Mouse (Mus musculus): ENCODE measurements around the gene Mzf1. TPM values are rescaled to one million over a fixed set of nuclear protein-coding genes. Genes with fewer than 3 reads are reported as not detected.

Mzf1 gene
- polyA plus RNA-seq, 1 experiment from 2014 or later = 2.5 TPM

DNA sequence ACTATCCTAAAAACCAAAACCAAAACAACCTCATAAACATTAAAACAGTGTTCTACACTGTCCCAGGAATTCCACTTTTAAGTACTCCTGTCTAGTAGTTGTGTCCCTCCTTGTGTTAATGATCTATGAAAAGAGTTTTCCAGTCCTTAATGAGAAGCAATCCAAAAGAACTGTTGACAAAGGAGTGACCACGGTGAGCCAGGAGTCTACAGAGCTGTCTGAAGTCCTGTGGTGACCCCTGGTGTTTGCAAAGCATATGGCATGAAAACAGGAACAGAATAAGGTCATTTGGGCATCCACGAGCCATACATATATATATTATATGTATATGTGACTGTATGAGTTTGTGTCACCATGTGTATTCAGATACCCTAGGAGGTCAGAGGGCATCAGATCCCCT is 8.5 kb downstream of the Mzf1 start:
- peak; percentile 52; the same call in 1 of the 2 replicates for ATAC-seq (ENCODE audit: insufficient read depth, low FRiP score)
- H3K27me3 ChIP-seq (ENCODE audit: control insufficient read depth, insufficient read depth, low read length) = peaks cover 30% of the 10 kb centered on the region
- no peak overlapping the region for H3K27ac ChIP-seq (ENCODE audit: low read length)
- H3K4me3 ChIP-seq (replicated peaks; ENCODE audit: low read length) = no peak overlapping the region
- no peaks in the 10 kb centered on the region for H3K36me3 ChIP-seq (ENCODE audit: control insufficient read depth, insufficient read depth, low read length)
- peaks cover 11% of the 10 kb centered on the region; the same call in 1 of the 2 replicates for H3K9me3 ChIP-seq (replicated peaks; ENCODE audit: control insufficient read depth, low read length)
- no peak overlapping the region for H3K4me2 ChIP-seq (ENCODE audit: low read depth, low read length)
- no peak overlapping the region for H3K9ac ChIP-seq (ENCODE audit: low read length)
- peaks cover 9% of the 10 kb centered on the region; the same call in 1 of the 2 replicates for H3K4me1 ChIP-seq (ENCODE audit: control insufficient read depth, insufficient read depth, low read length)
- WGBS = 3% methylated on average over 2 of the region's 2 CpGs

DNA sequence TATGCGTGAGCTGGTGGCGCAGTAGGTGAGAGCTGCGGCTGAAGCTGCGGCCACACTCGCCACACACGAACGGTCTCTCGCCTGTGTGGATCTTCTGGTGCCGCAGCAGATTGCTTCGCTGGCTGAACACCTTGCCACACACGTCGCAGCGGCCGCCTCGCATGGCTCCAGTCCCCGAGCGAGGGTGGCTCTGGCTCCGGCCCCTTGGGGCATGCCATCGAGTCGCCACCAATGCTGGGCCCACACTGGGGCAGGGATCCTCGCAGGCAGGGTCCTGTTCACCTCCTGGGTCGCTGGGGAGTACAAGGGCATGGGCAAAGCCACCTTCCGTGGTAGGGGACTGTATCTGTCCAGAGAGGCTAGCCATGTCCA is 10.3 kb downstream of the Mzf1 start:
- peak overlapping the region; percentile 97 for H3K4me2 ChIP-seq (ENCODE audit: low read depth, low read length)
- H3K4me3 ChIP-seq (replicated peaks; ENCODE audit: low read length) = peak overlapping the region; percentile 53
- H3K9me3 ChIP-seq (replicated peaks; ENCODE audit: control insufficient read depth, low read length) = peaks cover 11% of the 10 kb centered on the region; the same call in 1 of the 2 replicates
- peak; percentile 8; the same call in 1 of the 2 replicates for ATAC-seq (ENCODE audit: insufficient read depth, low FRiP score)
- H3K9ac ChIP-seq (ENCODE audit: low read length) = peak overlapping the region; percentile 71
- H3K27me3 ChIP-seq (ENCODE audit: control insufficient read depth, insufficient read depth, low read length) = peaks cover 30% of the 10 kb centered on the region
- 3% methylated on average over 23 of the region's 23 CpGs for WGBS
- no peak overlapping the region for H3K27ac ChIP-seq (ENCODE audit: low read length)
- H3K36me3 ChIP-seq (ENCODE audit: control insufficient read depth, insufficient read depth, low read length) = no peaks in the 10 kb centered on the region
- H3K4me1 ChIP-seq (ENCODE audit: control insufficient read depth, insufficient read depth, low read length) = peaks cover 11% of the 10 kb centered on the region

DNA sequence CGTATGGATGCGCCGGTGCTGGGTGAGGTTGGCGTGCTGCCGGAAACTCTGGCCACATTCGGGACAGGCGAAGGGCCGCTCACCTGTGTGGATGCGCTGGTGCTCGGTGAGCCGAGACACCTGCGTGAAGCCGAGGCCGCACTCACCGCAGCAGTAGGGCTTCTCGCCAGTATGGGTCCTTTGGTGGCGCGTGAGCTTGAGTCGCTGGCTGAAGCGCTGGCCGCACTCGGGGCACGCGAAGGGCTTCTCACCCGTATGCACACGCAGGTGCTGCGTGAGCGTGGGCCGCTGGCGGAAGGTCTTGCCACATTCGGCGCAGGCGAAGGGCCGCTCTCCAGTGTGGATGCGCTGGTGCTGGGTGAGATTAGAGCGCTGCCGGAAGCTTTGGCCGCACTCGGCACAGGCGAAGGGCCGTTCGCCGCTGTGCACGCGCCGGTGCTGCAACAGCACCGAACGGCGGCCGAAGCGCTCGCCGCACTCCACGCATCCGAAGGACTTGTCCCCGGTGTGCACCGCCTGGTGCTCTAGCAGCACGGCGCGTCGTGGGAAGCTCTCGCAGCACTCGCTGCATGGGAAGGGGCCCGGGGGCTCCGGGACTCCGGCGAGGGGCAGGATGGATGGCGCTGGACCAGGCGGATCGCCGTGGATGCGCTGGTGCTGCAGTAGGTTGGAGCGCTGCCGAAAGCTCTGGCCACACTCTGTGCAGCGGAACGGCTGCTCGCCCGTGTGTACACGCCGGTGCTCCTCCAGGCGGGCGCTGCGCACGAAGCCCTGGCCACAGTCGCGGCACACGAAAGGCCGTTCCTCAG is 10.9 kb downstream of the Mzf1 start:
- WGBS = 5% methylated on average over 88 of the region's 88 CpGs
- Histone ChIP-seq H3K4me3 (replicated peaks; ENCODE audit: low read length) (peak overlapping the region; percentile 53), H3K27ac (ENCODE audit: low read length) (no peak overlapping the region), H3K9me3 (replicated peaks; ENCODE audit: control insufficient read depth, low read length) (peaks cover 11% of the 10 kb centered on the region; the same call in 1 of the 2 replicates), H3K4me1 (ENCODE audit: control insufficient read depth, insufficient read depth, low read length) (peaks cover 15% of the 10 kb centered on the region), H3K27me3 (ENCODE audit: control insufficient read depth, insufficient read depth, low read length) (peaks cover 30% of the 10 kb centered on the region), H3K9ac (ENCODE audit: low read length) (peak overlapping the region; percentile 71), H3K36me3 (ENCODE audit: control insufficient read depth, insufficient read depth, low read length) (no peaks in the 10 kb centered on the region), H3K4me2 (ENCODE audit: low read depth, low read length) (peak overlapping the region; percentile 97)
- peak; percentile 46; the same call in 1 of the 2 replicates for ATAC-seq (ENCODE audit: insufficient read depth, low FRiP score)

- Histone ChIP-seq H3K27ac (ENCODE audit: low read length) (no peak overlapping the region), H3K4me1 (ENCODE audit: control insufficient read depth, insufficient read depth, low read length) (peaks cover 15% of the 10 kb centered on the region), H3K9me3 (replicated peaks; ENCODE audit: control insufficient read depth, low read length) (peaks cover 11% of the 10 kb centered on the region; the same call in 1 of the 2 replicates), H3K4me2 (ENCODE audit: low read depth, low read length) (peak overlapping the region; percentile 97; the same call in 1 of the 2 replicates), H3K4me3 (replicated peaks; ENCODE audit: low read length) (peak overlapping the region; percentile 53), H3K27me3 (ENCODE audit: control insufficient read depth, insufficient read depth, low read length) (peaks cover 30% of the 10 kb centered on the region), H3K9ac (ENCODE audit: low read length) (peak overlapping the region; percentile 71; the same call in 1 of the 2 replicates), H3K36me3 (ENCODE audit: control insufficient read depth, insufficient read depth, low read length) (no peaks in the 10 kb centered on the region)
- ATAC-seq (ENCODE audit: insufficient read depth, low FRiP score) = no peak
- WGBS = 45% methylated on average over 16 of the region's 16 CpGs
Measured at GRCm38 (mm10) chr7:13043120-13043444, 11.5 kb downstream of the Mzf1 start.

GRCm38 (mm10) chr7:13042511-13042910 is 12.1 kb downstream of the Mzf1 start:
- peaks cover 15% of the 10 kb centered on the region for H3K4me1 ChIP-seq (ENCODE audit: control insufficient read depth, insufficient read depth, low read length)
- H3K9me3 ChIP-seq (replicated peaks; ENCODE audit: control insufficient read depth, low read length) = peaks cover 11% of the 10 kb centered on the region; the same call in 1 of the 2 replicates
- no peaks in the 10 kb centered on the region for H3K36me3 ChIP-seq (ENCODE audit: control insufficient read depth, insufficient read depth, low read length)
- no peak overlapping the region for H3K4me2 ChIP-seq (ENCODE audit: low read depth, low read length)
- WGBS = 75% methylated on average over 6 of the region's 6 CpGs
- peaks cover 30% of the 10 kb centered on the region for H3K27me3 ChIP-seq (ENCODE audit: control insufficient read depth, insufficient read depth, low read length)
- no peak overlapping the region for H3K4me3 ChIP-seq (replicated peaks; ENCODE audit: low read length)
- no peak for ATAC-seq (ENCODE audit: insufficient read depth, low FRiP score)
- no peak overlapping the region for H3K27ac ChIP-seq (ENCODE audit: low read length)
- H3K9ac ChIP-seq (ENCODE audit: low read length) = no peak overlapping the region

DNA sequence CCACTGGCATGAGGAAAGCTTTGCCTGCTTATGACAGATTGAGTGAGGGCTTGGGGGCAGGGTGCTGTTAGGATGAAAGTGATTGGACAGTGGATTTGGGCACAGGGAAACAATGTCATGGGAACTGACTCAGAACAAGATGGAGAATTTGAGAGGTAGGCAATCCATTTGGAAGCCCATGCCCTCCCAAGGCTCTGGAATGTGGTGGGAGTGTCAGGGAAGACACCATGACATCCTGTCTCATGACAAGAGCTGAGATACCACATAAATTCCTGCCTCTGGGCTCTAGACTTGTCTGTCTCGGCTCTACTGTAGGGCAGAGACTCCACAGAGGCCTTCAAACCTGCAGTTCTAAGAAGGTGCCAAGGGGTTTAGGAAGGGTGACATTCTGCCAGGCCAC is 13.3 kb downstream of the Mzf1 start:
- 68% methylated on average over 1 of the region's 1 CpGs for whole genome bisulfite sequencing
- no peak overlapping the region for H3K4me3 ChIP-seq (replicated peaks; ENCODE audit: low read length)
- H3K27me3 ChIP-seq (ENCODE audit: control insufficient read depth, insufficient read depth, low read length) = peaks cover 30% of the 10 kb centered on the region
- no peak for ATAC-seq (ENCODE audit: insufficient read depth, low FRiP score)
- H3K27ac ChIP-seq (ENCODE audit: low read length) = no peak overlapping the region
- H3K9ac ChIP-seq (ENCODE audit: low read length) = no peak overlapping the region
- no peak overlapping the region for H3K4me2 ChIP-seq (ENCODE audit: low read depth, low read length)
- H3K4me1 ChIP-seq (ENCODE audit: control insufficient read depth, insufficient read depth, low read length) = peaks cover 24% of the 10 kb centered on the region
- peaks cover 11% of the 10 kb centered on the region; the same call in 1 of the 2 replicates for H3K9me3 ChIP-seq (replicated peaks; ENCODE audit: control insufficient read depth, low read length)
- no peaks in the 10 kb centered on the region for H3K36me3 ChIP-seq (ENCODE audit: control insufficient read depth, insufficient read depth, low read length)

DNA sequence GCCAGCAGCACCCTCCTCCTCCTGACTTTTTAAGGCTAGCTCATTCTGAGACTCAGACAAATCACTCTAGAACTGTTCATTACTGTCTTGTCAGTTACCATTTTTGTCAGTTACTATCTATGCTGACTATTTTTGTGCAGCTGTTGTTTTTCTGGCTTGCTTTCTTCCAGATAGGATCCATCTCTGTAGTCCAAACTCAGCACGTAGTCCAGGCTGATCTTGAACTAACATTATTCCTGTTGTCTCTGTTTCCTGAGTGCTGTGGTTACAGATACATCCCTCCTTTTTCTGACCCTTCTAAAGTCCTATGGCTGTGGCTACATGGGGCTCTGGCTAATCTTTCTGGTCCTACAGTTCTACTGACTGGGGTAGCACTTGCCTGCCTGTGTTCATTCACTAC is 15.4 kb downstream of the Mzf1 start:
- ATAC-seq (ENCODE audit: insufficient read depth, low FRiP score) = no peak
- H3K4me2 ChIP-seq (ENCODE audit: low read depth, low read length) = peak overlapping the region; percentile 68
- H3K27ac ChIP-seq (ENCODE audit: low read length) = peak overlapping the region; percentile 99; the same call in 1 of the 2 replicates
- WGBS = 74% methylated on average over 1 of the region's 1 CpGs
- peaks cover 9% of the 10 kb centered on the region for H3K36me3 ChIP-seq (ENCODE audit: control insufficient read depth, insufficient read depth, low read length)
- H3K9me3 ChIP-seq (replicated peaks; ENCODE audit: control insufficient read depth, low read length) = peaks cover 11% of the 10 kb centered on the region; the same call in 1 of the 2 replicates
- H3K4me1 ChIP-seq (ENCODE audit: control insufficient read depth, insufficient read depth, low read length) = peaks cover 31% of the 10 kb centered on the region
- peak overlapping the region; percentile 81 for H3K4me3 ChIP-seq (replicated peaks; ENCODE audit: low read length)
- peaks cover 18% of the 10 kb centered on the region for H3K27me3 ChIP-seq (ENCODE audit: control insufficient read depth, insufficient read depth, low read length)
- peak overlapping the region; percentile 97 for H3K9ac ChIP-seq (ENCODE audit: low read length)

- Histone ChIP-seq H3K9me3 (replicated peaks; ENCODE audit: control insufficient read depth, low read length) (peaks cover 11% of the 10 kb centered on the region; the same call in 1 of the 2 replicates), H3K27ac (ENCODE audit: low read length) (peak overlapping the region; percentile 99), H3K27me3 (ENCODE audit: control insufficient read depth, insufficient read depth, low read length) (peaks cover 13% of the 10 kb centered on the region), H3K4me3 (replicated peaks; ENCODE audit: low read length) (peak overlapping the region; percentile 81), H3K4me2 (ENCODE audit: low read depth, low read length) (peak overlapping the region; percentile 68), H3K4me1 (ENCODE audit: control insufficient read depth, insufficient read depth, low read length) (peaks cover 31% of the 10 kb centered on the region), H3K9ac (ENCODE audit: low read length) (peak overlapping the region; percentile 97), H3K36me3 (ENCODE audit: control insufficient read depth, insufficient read depth, low read length) (peaks cover 9% of the 10 kb centered on the region)
- no peak for ATAC-seq (ENCODE audit: insufficient read depth, low FRiP score)
- 19% methylated on average over 15 of the region's 15 CpGs for WGBS
Measured at GRCm38 (mm10) chr7:13038621-13039169, 15.9 kb downstream of the Mzf1 start.
